Mouse (Mus musculus): ENCODE measurements at regions not wholly inside any gene's neighbourhood (a gene's known extent, or its start where the extent isn't known, plus 50 kb on each side); places are given as distances from the start of the nearest gene placed in this dataset.

GRCm38 (mm10) chr16:7937167-7937566 lies 487.8 kb downstream of the Tmem114 start:
- TF ChIP-seq CTCF (IDR thresholded peaks at IDR 0.05; ENCODE audit: low read depth): no peak
- no peak for TF ChIP-seq EP300 (optimal IDR thresholded peaks at IDR 0.05)
